Mouse (Mus musculus): ENCODE measurements at regions not wholly inside any gene's neighbourhood (a gene's known extent, or its start where the extent isn't known, plus 50 kb on each side); places are given as distances from the start of the nearest gene placed in this dataset.

- TF ChIP-seq POLR2A (IDR thresholded peaks at IDR 0.05; ENCODE audit: borderline replicate concordance, extremely low read depth, insufficient read depth, insufficient read length, poor library complexity, severe bottlenecking) (no peak), CTCF (IDR thresholded peaks at IDR 0.05; ENCODE audit: borderline replicate concordance, extremely low read depth, insufficient read depth, insufficient read length) (no peak)
Observed at GRCm38 (mm10) chr13:82265736-82266135, 482.9 kb downstream of the Cetn3 start.

All from brain, embryonic 14.5 days (tissue).